Mouse (Mus musculus) gastrocnemius, postnatal 4 days (tissue): ENCODE results near the gene Srgap1. TPM values are rescaled to one million over a fixed set of nuclear protein-coding genes. Genes with fewer than 3 reads are reported as not detected.
A peak's percentile ranks its signal among the peaks of the same experiment; 100 is the strongest.
"Not testable (repeated sequence)": the region's sequence is repeated elsewhere in the genome, so short reads cannot be mapped to it uniquely, and the experiment has no call there.

Source experiments
- DNase-seq, 2 experiments: peaks; one replicate each; pipeline ENCODE4 v3.0.0; 2021 to 2022; ENCODE audit warnings: low spot score in 2 of 2, mixed read lengths in 2 of 2
- total RNA-seq, 2 experiments: library from RNA; stranded (reverse); gene quantifications; 2 replicates each; pipeline ENCODE4 v1.2.3; 2021

Gene Srgap1
- total RNA-seq, 2 experiments from 2014 or later, result 13.3 to 14.1 TPM

GRCm38 (mm10) chr10:121769711-121770110 is 277.4 kb downstream of the Srgap1 start:
- no peak for DNase-seq

GRCm38 (mm10) chr10:121767295-121767694 is 279.8 kb downstream of the Srgap1 start:
- DNase-seq, result not testable (repeated sequence)

GRCm38 (mm10) chr10:121765174-121766057 is 281.7 kb downstream of the Srgap1 start:
- no peak for DNase-seq

DNA sequence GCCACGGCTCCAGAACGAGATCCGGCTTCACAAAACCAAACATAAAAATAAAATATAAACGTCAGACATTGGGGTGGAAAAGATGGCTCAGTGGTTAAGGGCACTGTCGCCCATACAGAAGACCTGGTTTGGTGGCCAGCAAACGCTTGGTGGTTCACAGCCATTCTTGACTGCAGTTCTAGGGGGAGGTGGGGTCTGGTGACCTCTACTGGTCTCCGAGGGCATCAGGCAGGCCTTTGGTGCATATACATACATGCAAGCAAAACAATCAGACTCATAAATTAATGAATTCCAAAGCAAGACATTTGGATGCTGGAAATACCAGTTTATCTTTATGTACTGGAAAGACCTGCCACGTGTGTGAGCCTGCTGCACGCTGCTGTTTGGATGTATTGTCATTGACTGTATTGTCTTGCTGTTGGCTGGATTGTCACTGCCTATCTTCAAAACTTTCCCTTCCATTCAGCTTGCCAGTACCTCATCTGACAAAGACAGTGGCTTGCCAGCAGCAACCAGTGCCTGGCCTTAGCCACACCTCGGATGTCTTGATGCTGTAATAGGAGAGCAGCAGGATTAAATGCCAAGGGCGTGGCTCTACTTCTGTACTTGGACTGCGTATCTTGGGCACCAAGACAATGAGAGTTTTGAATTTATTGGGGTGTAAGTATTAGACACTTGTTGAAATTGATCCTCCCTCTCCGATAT is 282.5 kb downstream of the Srgap1 start:
- DNase-seq, result no peak

GRCm38 (mm10) chr10:121763191-121763590 is 283.9 kb downstream of the Srgap1 start:
- DNase-seq, result no peak

- no peak for DNase-seq
These were observed 285.0 kb downstream of the Srgap1 start for GRCm38 (mm10) chr10:121762141-121762540.

DNA sequence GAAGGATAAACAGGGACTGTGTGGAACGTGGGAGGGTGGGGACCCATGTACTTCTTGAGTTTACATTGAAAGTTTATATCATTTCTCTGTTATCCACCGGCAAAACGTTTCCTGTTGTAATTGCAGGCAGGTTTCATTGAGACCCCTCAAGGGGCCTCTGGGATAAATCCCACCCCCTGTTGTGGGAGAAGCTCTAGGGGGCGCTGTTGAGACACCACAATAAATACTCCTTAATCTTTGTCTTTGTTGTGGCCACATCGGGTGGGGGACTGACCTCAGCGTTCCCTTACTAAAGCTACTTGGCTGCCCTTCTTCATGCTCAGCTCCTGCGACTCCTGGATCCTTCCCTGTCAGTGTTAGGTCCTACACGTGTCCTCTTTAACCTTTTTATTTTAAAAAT is 288.0 kb downstream of the Srgap1 start:
- no peak for DNase-seq

DNA sequence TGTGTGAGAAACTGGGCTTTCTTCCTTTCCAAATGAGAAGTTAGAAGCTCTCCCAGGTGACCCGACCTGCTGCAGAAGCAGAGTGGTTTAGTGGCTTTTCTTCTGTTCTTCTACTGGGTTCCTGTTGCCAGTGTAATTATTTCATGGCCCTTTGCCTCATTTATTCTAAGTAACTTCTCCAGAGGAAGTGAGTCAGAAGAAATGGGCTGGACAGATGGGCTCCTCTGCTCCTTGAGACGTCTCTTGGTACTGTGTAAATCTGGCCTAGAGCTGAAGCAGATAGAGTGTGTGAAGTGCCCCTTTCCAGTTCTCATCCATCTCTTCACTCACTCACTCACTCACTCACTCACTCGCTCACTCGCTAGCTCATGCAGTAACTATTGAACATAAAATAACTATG is 290.4 kb downstream of the Srgap1 start:
- no peak for DNase-seq

- DNase-seq, result no peak
These were observed 291.3 kb downstream of the Srgap1 start for GRCm38 (mm10) chr10:121755822-121756221.

- DNase-seq, result no peak
These were observed 292.9 kb downstream of the Srgap1 start for GRCm38 (mm10) chr10:121754237-121754636.

- no peak for DNase-seq
These were observed 296.9 kb downstream of the Srgap1 start for GRCm38 (mm10) chr10:121750175-121750574.

DNA sequence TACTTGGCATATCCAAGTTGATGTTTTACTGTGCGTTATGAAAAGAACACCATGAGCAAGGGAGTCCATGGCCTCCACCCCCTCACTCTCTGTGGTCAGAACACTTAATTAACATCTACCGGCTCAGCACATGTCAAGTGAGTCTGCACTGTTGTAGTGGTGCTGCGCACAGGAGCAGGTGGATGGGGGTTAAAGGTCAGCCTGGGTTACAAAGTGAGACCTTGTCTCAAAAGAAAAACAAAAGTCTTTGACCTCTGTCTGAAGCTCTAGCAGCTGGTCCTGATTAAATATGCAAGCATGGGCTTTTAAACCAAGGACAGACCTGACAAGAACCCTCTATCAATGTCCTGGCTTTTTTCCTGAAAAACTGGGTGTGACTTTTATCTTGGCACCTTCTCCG is 304.8 kb downstream of the Srgap1 start:
- DNase-seq, result no peak

DNA sequence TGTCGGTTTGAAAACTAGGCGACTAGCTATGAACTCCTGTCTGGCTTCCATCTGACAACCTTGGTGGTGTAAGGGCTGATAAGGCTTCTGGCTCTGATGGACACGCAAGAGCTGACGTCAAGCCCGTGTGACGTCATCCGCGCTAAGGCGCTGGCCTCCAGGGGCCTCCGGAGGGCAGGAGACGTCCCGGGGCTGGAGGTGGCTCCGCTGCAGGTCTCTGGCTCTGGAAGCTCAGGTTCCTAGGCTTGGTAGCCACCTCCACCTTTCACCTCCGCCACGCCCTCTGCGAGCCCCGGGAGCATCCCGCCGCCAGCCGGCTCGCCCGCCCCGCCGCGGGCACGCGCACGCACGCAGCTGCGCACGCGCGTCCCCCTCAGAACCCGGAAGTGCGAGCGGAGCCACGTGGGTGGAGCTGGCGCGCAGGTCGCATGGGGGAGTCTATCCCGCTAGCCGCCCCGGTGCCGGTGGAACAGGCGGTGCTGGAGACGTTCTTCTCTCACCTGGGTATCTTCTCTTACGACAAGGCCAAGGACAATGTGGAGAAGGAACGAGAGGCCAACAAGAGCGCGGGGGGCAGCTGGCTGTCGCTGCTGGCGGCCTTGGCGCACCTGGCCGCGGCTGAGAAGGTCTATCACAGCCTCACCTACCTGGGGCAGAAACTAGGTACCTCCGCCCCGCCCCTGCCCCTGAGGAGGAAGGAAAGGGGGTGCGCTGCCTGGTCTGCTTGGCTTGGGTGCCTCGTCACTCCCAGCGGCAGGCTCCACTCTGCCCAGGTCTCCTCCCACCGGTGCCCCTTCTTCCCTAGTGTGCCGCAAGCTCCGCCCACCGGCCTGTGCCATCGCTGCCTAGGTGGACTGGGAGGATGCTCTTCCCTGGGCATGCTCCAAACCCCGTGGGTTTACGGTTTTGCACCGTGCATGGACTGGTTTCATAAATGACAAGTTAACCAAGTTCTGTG is 307.3 kb downstream of the Srgap1 start, which contains the start of gene BC048403:
BC048403 (plus strand) TSS at position 390 of the 958 bp plus-strand sequence.
- DNase-seq, result peak; percentile 81 to 87

GRCm38 (mm10) chr10:121737256-121737655 is 309.9 kb downstream of the Srgap1 start:
- no peak for DNase-seq

GRCm38 (mm10) chr10:121732542-121732941 is 314.6 kb downstream of the Srgap1 start:
- DNase-seq, result no peak

GRCm38 (mm10) chr10:121731048-121731725 is 315.9 kb downstream of the Srgap1 start:
- DNase-seq, result no peak
